Mouse (Mus musculus) embryonic facial prominence, embryonic 14.5 days (tissue): ENCODE data around the gene Birc3. TPM values are rescaled to one million over a fixed set of nuclear protein-coding genes. Genes with fewer than 3 reads are reported as not detected.
A peak's percentile ranks its signal among the peaks of the same experiment; 100 is the strongest.
"Not testable (repeated sequence)": the region's sequence is repeated elsewhere in the genome, so short reads cannot be mapped to it uniquely, and the experiment has no call there.

Experiments
- ATAC-seq: fragments of 200-750 bp; cut with Nextera tagmentation; 2 replicates; pipeline ENCODE4 v1.8.0; 2017; ENCODE audit warnings: low read depth, moderate number of reproducible peaks, moderate TSS enrichment
- DNase-seq: peaks from one replicate; pipeline ENCODE4 v3.0.0-alpha.2; 2015; ENCODE audit warnings: low spot score
- H3K27ac ChIP-seq: fragments of 300-500 bp; sonication (generic); replicated peaks from 2 replicates; pipeline ENCODE4 v1.5.1; 2014; ENCODE audit warnings: low read depth, mild to moderate bottlenecking, low read length, moderate library complexity
- H3K27me3 ChIP-seq: fragments of 300-500 bp; sonication (generic); replicated peaks from 2 replicates; pipeline ENCODE4 v1.6.1; 2014; ENCODE audit warnings: low read length; ENCODE audit not compliant: control insufficient read depth, insufficient read depth
- H3K36me3 ChIP-seq: fragments of 300-500 bp; sonication (generic); 2 replicates; pipeline ENCODE4 v1.6.1; 2014; ENCODE audit warnings: low read length, mixed read lengths; ENCODE audit not compliant: control insufficient read depth, insufficient read depth
- H3K4me1 ChIP-seq: fragments of 300-500 bp; sonication (generic); 2 replicates; pipeline ENCODE4 v1.6.1; 2014; ENCODE audit warnings: antibody characterized with exemption, low read length; ENCODE audit not compliant: control insufficient read depth, insufficient read depth
- H3K4me2 ChIP-seq: fragments of 300-500 bp; sonication (generic); 2 replicates; pipeline ENCODE4 v1.6.1; 2014; ENCODE audit warnings: low read depth, mild to moderate bottlenecking, low read length, moderate library complexity, mixed read lengths
- H3K4me3 ChIP-seq: fragments of 300-500 bp; sonication (generic); 2 replicates; pipeline ENCODE4 v1.5.1; 2014; ENCODE audit warnings: low read depth, mild to moderate bottlenecking, low read length
- H3K9ac ChIP-seq: fragments of 300-500 bp; sonication (generic); 2 replicates; pipeline ENCODE4 v1.6.1; 2014; ENCODE audit warnings: low read depth, mild to moderate bottlenecking, low read length, moderate library complexity, mixed read lengths
- H3K9me3 ChIP-seq: fragments of 300-500 bp; sonication (generic); 2 replicates; pipeline ENCODE4 v1.6.1; 2016; ENCODE audit warnings: low read length; ENCODE audit not compliant: control insufficient read depth
- WGBS: fragments of 180-500 bp; shearing (Covaris S2); extraction: QIAGEN DNeasy Blood & Tissue Kit; methylation state at CpG from one replicate; pipeline ENCODE4 v1.1.7; 2014; 5-methylcytosine and 5-hydroxymethylcytosine counted together
- polyA plus RNA-seq: library from polyadenylated mRNA; unstranded; fragments of >200 nt; fragmentation: Nextera tagmentation; extraction: Ambion mirVana; gene quantifications from 2 replicates; pipeline ENCODE4 v1.2.1, GENCODE M21; 2014

The Birc3 gene
- polyA plus RNA-seq, 1 experiment from 2014 or later = 14.6 TPM

GRCm38 (mm10) chr9:7872044-7872774 lies 777 bp downstream of the Birc3 start:
- Histone ChIP-seq H3K9me3 (no peaks in the 10 kb centered on the region), H3K27ac (peak overlapping the region; percentile 86), H3K36me3 (peaks cover 5% of the 10 kb centered on the region), H3K4me2 (peak overlapping the region; percentile 77), H3K4me3 (peak overlapping the region; percentile 64), H3K9ac (peak overlapping the region; percentile 84), H3K27me3 (no peaks in the 10 kb centered on the region), H3K4me1 (0 out of 2 replicates have a peak, but pooled peaks cover 3% of the 10 kb centered on the region)
- WGBS = 16% methylated on average over 20 of the region's 23 CpGs
- ATAC-seq = peak; percentile 35; the same call in 1 of the 2 replicates
- peak; percentile 38 for DNase-seq

GRCm38 (mm10) chr9:7871316-7872043 lies 1.5 kb downstream of the Birc3 start:
- Histone ChIP-seq H3K27ac (no peak overlapping the region), H3K4me3 (peak overlapping the region; percentile 64), H3K36me3 (peaks cover 5% of the 10 kb centered on the region), H3K9ac (0 out of 2 replicates have a peak overlapping the region, but pooled peaks have one; percentile 84), H3K4me1 (0 out of 2 replicates have a peak, but pooled peaks cover 3% of the 10 kb centered on the region), H3K9me3 (no peaks in the 10 kb centered on the region), H3K4me2 (peak overlapping the region; percentile 77), H3K27me3 (no peaks in the 10 kb centered on the region)
- no peak for ATAC-seq
- WGBS = 49% methylated on average over 4 of the region's 4 CpGs
- DNase-seq = no peak

DNA sequence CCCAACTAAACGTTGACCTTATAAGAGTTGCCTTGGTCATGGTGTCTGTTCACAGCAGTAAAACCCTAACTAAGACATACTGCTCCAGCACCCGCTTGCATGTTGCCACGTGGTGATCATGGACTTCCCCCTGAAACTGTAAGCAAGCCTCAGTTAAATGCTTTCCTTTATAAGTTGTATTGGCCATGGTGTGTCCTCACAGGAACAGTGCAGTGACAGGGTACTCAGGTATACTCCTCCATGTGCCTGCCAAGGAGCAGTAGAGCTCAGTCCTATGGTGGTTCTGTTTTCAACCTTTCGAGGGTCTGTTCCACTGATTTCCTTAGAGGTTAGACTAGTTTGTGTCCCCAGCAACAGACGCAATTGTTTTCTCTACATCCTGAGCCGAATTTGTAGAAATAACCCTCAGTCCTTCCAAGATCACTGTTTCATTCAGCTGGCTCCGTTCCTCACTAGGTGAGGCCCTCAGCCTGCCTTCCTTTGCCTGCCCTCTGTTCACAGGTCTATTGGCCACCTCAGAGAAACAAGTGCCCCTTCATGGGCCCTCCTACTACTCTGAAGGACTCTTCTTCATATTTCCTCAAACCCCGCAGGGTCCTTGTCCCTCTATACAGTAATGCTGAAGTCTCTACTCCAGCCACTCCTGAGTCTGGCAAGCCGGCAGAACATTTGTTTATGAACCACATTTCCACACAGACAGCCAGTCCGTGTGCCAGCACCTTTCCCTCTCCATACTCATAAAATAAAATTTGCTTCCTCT lies 2.2 kb downstream of the Birc3 start:
- H3K9me3 ChIP-seq = no peaks in the 10 kb centered on the region
- H3K9ac ChIP-seq = no peak overlapping the region
- H3K4me3 ChIP-seq = no peak overlapping the region
- no peaks in the 10 kb centered on the region for H3K27me3 ChIP-seq
- no peak for DNase-seq
- 0 out of 2 replicates have a peak, but pooled peaks cover 3% of the 10 kb centered on the region for H3K4me1 ChIP-seq
- H3K36me3 ChIP-seq = peaks cover 6% of the 10 kb centered on the region
- 85% methylated on average over 10 of the region's 10 CpGs for WGBS
- H3K4me2 ChIP-seq = no peak overlapping the region
- no peak overlapping the region for H3K27ac ChIP-seq
- no peak for ATAC-seq

GRCm38 (mm10) chr9:7868838-7869491 lies 4.0 kb downstream of the Birc3 start:
- H3K4me2 ChIP-seq = no peak overlapping the region
- H3K27me3 ChIP-seq = no peaks in the 10 kb centered on the region
- WGBS = 92% methylated on average over 4 of the region's 4 CpGs
- H3K4me3 ChIP-seq = no peak overlapping the region
- DNase-seq (no peak), ATAC-seq (no peak)
- no peak overlapping the region for H3K27ac ChIP-seq
- peaks cover 17% of the 10 kb centered on the region for H3K36me3 ChIP-seq
- H3K4me1 ChIP-seq = 0 out of 2 replicates have a peak, but pooled peaks cover 3% of the 10 kb centered on the region
- no peak overlapping the region for H3K9ac ChIP-seq
- no peaks in the 10 kb centered on the region for H3K9me3 ChIP-seq

- H3K36me3 ChIP-seq = peaks cover 17% of the 10 kb centered on the region
- 0 out of 2 replicates have a peak, but pooled peaks cover 3% of the 10 kb centered on the region for H3K4me1 ChIP-seq
- H3K27ac ChIP-seq = no peak overlapping the region
- no peak overlapping the region for H3K4me2 ChIP-seq
- no peaks in the 10 kb centered on the region for H3K9me3 ChIP-seq
- no peaks in the 10 kb centered on the region for H3K27me3 ChIP-seq
- ATAC-seq (no peak), DNase-seq (no peak)
- H3K4me3 ChIP-seq = no peak overlapping the region
- WGBS = 100% methylated on average over 3 of the region's 3 CpGs
- no peak overlapping the region for H3K9ac ChIP-seq
Observed at GRCm38 (mm10) chr9:7867981-7868380, 5.0 kb downstream of the Birc3 start.

DNA sequence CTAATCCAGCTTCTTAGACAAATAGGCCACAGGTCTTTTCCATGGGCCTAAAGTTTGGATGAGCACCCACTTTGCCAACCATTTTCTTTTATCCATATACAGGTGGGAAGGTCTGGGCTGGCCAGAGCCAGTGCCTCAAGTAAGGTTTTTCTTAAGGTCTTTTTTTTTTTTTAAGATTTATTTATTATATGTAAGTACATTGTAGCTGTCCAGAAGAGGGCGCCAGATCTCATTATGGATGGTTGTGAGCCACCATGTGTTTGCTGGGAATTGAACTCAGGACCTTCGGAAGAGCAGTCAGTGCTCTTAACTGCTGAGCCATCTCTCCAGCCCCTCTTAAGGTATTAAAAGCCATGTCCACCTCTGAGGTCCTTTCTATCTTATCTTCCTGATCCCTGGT lies 6.0 kb downstream of the Birc3 start:
- not testable (repeated sequence) for DNase-seq, ATAC-seq, H3K9me3 ChIP-seq, H3K4me1 ChIP-seq, H3K9ac ChIP-seq, H3K4me3 ChIP-seq, H3K27ac ChIP-seq, H3K27me3 ChIP-seq, H3K4me2 ChIP-seq
- 100% methylated on average over 2 of the region's 2 CpGs for WGBS
- H3K36me3 ChIP-seq = peaks cover 17% of the 10 kb centered on the region

- ATAC-seq (no peak), DNase-seq (no peak)
- H3K4me3 ChIP-seq = no peak overlapping the region
- H3K27me3 ChIP-seq = no peaks in the 10 kb centered on the region
- H3K4me2 ChIP-seq = no peak overlapping the region
- no peak overlapping the region for H3K27ac ChIP-seq
- no peak overlapping the region for H3K9ac ChIP-seq
- 80% methylated on average over 5 of the region's 5 CpGs for WGBS
- peaks cover 22% of the 10 kb centered on the region for H3K36me3 ChIP-seq
- no peaks in the 10 kb centered on the region for H3K4me1 ChIP-seq
- H3K9me3 ChIP-seq = no peaks in the 10 kb centered on the region
Observed at GRCm38 (mm10) chr9:7860976-7861375, 12.0 kb downstream of the Birc3 start.

DNA sequence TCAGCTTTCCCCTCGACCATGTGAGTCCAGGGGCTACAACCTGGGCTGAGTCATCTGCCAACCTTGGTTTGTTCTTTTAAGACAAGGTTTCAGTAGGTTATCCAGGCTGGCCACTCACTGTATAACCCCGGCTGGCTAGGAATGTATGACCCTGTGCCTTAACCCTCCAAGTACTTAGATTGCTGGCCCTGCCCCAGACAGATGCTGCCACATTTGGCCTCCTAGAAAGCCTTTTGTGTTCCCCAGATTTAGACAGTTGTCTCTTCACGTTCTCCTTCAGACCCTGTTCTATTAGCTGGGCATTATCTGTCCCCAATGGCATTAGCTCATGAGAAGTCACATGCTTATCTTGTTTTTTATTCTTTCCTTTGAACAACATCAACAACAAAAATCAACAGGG lies 17.1 kb downstream of the Birc3 start:
- no peak for ATAC-seq
- H3K4me2 ChIP-seq = no peak overlapping the region
- DNase-seq = no peak
- no peak overlapping the region for H3K4me3 ChIP-seq
- no peak overlapping the region for H3K9ac ChIP-seq
- peaks cover 15% of the 10 kb centered on the region for H3K36me3 ChIP-seq
- no peaks in the 10 kb centered on the region for H3K4me1 ChIP-seq
- no peaks in the 10 kb centered on the region for H3K27me3 ChIP-seq
- H3K27ac ChIP-seq = no peak overlapping the region
- WGBS = 58% methylated on average over 3 of the region's 3 CpGs
- no peaks in the 10 kb centered on the region for H3K9me3 ChIP-seq
